Mouse (Mus musculus) retina, embryonic 14.5 days (tissue): ENCODE measurements around the gene Cdipt.

Experiments
- DNase-seq: peaks from one replicate; pipeline ENCODE4 v3.0.0-alpha.2; 2015; ENCODE audit warnings: low spot score

Gene Cdipt

GRCm38 (mm10) chr7:127025556-127026160, 49.9 kb downstream of the Cdipt start:
- peak; percentile 50 for DNase-seq

- peak; percentile 73 for DNase-seq
These were observed 50.5 kb downstream of the Cdipt start for GRCm38 (mm10) chr7:127026161-127026600.

- peak; percentile 82 for DNase-seq
These were observed 50.9 kb downstream of the Cdipt start for GRCm38 (mm10) chr7:127026616-127026983.

GRCm38 (mm10) chr7:127026984-127027726, 51.4 kb downstream of the Cdipt start, which contains the start of gene Maz:
Gene Maz, minus strand, starts transcription at chr7:127027037.
- DNase-seq = peak; percentile 100

- no peak for DNase-seq
These were observed 52.2 kb downstream of the Cdipt start for GRCm38 (mm10) chr7:127027885-127028284.
